Mouse (Mus musculus): ENCODE results near the gene Nkain1.

GRCm38 (mm10) chr4:130546798-130547562, 27.0 kb downstream of the Nkain1 start:
- TF ChIP-seq CTCF (IDR thresholded peaks at IDR 0.05; ENCODE audit: extremely low read depth, insufficient read length, insufficient replicate concordance, low read depth, low read length) (no peak), POLR2A (IDR thresholded peaks at IDR 0.05; ENCODE audit: low read depth, low read length) (no peak)
